Mouse (Mus musculus): ENCODE results near the gene Nadsyn1. TPM values are rescaled to one million over a fixed set of nuclear protein-coding genes. Genes with fewer than 3 reads are reported as not detected.

The Nadsyn1 gene
- polyA plus RNA-seq, 1 experiment from 2014 or later = 8.1 TPM

GRCm38 (mm10) chr7:143834972-143835371 lies 12.3 kb upstream of the Nadsyn1 start:
- Histone ChIP-seq H3K4me1 (ENCODE audit: control insufficient read depth, insufficient read depth, low read length) (peaks cover 5% of the 10 kb centered on the region; the same call in 1 of the 2 replicates), H3K36me3 (ENCODE audit: control insufficient read depth, insufficient read depth, low read length) (peaks cover 9% of the 10 kb centered on the region; the same call in 1 of the 2 replicates), H3K9me3 (replicated peaks; ENCODE audit: control insufficient read depth, low read length) (no peaks in the 10 kb centered on the region), H3K9ac (ENCODE audit: low read depth, low read length) (no peak overlapping the region), H3K27me3 (ENCODE audit: control insufficient read depth, insufficient read depth, low read length) (no peaks in the 10 kb centered on the region), H3K27ac (ENCODE audit: low read depth, low read length) (no peak overlapping the region), H3K4me3 (ENCODE audit: low read depth, low read length) (no peak overlapping the region), H3K4me2 (no peak overlapping the region)
- 60% methylated on average over 3 of the region's 3 CpGs for WGBS (ENCODE audit: insufficient replicate concordance)
- no peak for ATAC-seq (replicated peaks; ENCODE audit: insufficient number of reproducible peaks, low FRiP score, low TSS enrichment)

GRCm38 (mm10) chr7:143834316-143834715 lies 11.7 kb upstream of the Nadsyn1 start:
- H3K4me1 ChIP-seq (ENCODE audit: control insufficient read depth, insufficient read depth, low read length) = peaks cover 5% of the 10 kb centered on the region; the same call in 1 of the 2 replicates
- H3K9me3 ChIP-seq (replicated peaks; ENCODE audit: control insufficient read depth, low read length) = no peaks in the 10 kb centered on the region
- ATAC-seq (replicated peaks; ENCODE audit: insufficient number of reproducible peaks, low FRiP score, low TSS enrichment) = no peak
- no peaks in the 10 kb centered on the region for H3K27me3 ChIP-seq (ENCODE audit: control insufficient read depth, insufficient read depth, low read length)
- H3K27ac ChIP-seq (ENCODE audit: low read depth, low read length) = no peak overlapping the region
- peaks cover 9% of the 10 kb centered on the region; the same call in 1 of the 2 replicates for H3K36me3 ChIP-seq (ENCODE audit: control insufficient read depth, insufficient read depth, low read length)
- no peak overlapping the region for H3K9ac ChIP-seq (ENCODE audit: low read depth, low read length)
- H3K4me2 ChIP-seq = no peak overlapping the region
- H3K4me3 ChIP-seq (ENCODE audit: low read depth, low read length) = no peak overlapping the region
- WGBS (ENCODE audit: insufficient replicate concordance) = 86% methylated on average over 2 of the region's 2 CpGs

DNA sequence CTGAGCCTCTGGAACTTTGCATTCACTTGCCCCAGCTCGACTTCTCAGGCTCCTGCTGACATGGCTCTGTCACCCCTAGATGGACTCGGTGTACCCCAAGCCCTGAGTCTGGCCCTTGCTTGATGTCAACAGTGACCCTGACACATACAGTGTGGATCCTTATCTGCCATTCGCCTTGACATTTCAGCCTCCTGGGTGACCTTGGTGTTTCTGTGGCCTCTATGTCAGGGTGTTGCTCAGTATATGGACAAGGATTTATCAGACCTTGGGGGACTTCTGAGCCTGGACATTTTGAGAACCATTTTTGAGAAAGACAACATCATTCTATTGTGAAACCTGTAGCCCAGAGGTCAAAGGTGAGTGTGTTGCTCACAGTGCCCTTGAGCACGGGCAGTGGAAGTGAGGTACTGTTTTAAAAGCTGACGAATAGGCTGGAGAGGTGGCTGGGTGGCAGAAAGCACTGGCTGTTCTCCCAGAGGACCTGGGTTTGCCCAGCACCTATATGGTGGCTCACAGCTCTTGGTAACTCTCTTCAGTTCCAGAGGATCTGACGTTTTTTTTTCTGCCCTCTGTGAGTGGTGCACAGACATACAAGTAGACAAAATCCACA lies 11.0 kb upstream of the Nadsyn1 start:
- Histone ChIP-seq H3K27ac (ENCODE audit: low read depth, low read length) (no peak overlapping the region), H3K9ac (ENCODE audit: low read depth, low read length) (no peak overlapping the region), H3K4me1 (ENCODE audit: control insufficient read depth, insufficient read depth, low read length) (peaks cover 5% of the 10 kb centered on the region; the same call in 1 of the 2 replicates), H3K36me3 (ENCODE audit: control insufficient read depth, insufficient read depth, low read length) (peaks cover 9% of the 10 kb centered on the region; the same call in 1 of the 2 replicates), H3K4me2 (no peak overlapping the region), H3K27me3 (ENCODE audit: control insufficient read depth, insufficient read depth, low read length) (no peaks in the 10 kb centered on the region), H3K4me3 (ENCODE audit: low read depth, low read length) (no peak overlapping the region), H3K9me3 (replicated peaks; ENCODE audit: control insufficient read depth, low read length) (no peaks in the 10 kb centered on the region)
- WGBS (ENCODE audit: insufficient replicate concordance) = 71% methylated on average over 6 of the region's 6 CpGs
- ATAC-seq (replicated peaks; ENCODE audit: insufficient number of reproducible peaks, low FRiP score, low TSS enrichment) = no peak

DNA sequence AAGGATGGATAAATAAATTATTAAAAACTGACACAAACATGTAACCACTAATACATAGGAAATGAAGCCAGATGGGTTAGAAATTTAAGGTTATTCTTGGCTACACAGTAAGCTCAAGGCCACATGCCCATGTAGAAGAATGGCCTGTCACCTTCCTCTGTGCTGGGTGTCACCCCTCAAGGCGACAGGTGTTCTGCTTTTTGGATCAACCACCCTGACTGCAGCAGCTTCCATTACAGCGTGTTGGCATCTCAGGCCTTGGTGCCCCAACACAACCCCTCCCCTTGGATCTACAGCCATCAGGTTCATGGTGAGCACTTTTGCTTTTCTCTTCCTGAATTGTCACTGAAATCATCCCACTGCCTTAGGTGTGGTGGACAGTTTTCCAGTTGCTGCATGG lies 10.0 kb upstream of the Nadsyn1 start:
- no peak overlapping the region for H3K4me3 ChIP-seq (ENCODE audit: low read depth, low read length)
- H3K9me3 ChIP-seq (replicated peaks; ENCODE audit: control insufficient read depth, low read length) = no peaks in the 10 kb centered on the region
- peaks cover 5% of the 10 kb centered on the region; the same call in 1 of the 2 replicates for H3K4me1 ChIP-seq (ENCODE audit: control insufficient read depth, insufficient read depth, low read length)
- H3K27me3 ChIP-seq (ENCODE audit: control insufficient read depth, insufficient read depth, low read length) = no peaks in the 10 kb centered on the region
- no peak overlapping the region for H3K9ac ChIP-seq (ENCODE audit: low read depth, low read length)
- no peak overlapping the region for H3K4me2 ChIP-seq
- ATAC-seq (replicated peaks; ENCODE audit: insufficient number of reproducible peaks, low FRiP score, low TSS enrichment) = no peak
- peaks cover 6% of the 10 kb centered on the region; the same call in 1 of the 2 replicates for H3K36me3 ChIP-seq (ENCODE audit: control insufficient read depth, insufficient read depth, low read length)
- H3K27ac ChIP-seq (ENCODE audit: low read depth, low read length) = no peak overlapping the region
- WGBS (ENCODE audit: insufficient replicate concordance) = 90% methylated on average over 2 of the region's 2 CpGs

DNA sequence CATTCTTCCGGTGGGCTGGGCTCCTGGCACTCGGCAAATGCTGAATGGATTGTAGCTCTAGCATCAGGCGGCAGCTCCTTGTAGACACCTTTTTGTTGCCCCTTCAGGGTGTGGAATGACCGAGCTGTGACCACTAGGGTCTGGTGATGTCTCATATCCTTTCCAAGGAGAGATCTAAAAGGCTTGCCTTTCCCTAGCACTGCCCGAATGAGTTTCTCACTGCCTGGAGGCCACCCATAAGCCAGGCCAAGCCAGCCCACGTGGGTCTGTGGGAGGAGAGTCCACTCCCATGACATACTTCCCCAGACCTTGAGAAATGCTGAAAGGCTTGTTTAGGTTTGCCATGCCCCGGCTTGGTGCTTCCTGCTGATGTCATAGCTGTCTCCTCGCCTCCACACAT lies 9.5 kb upstream of the Nadsyn1 start:
- Histone ChIP-seq H3K4me2 (no peak overlapping the region), H3K27me3 (ENCODE audit: control insufficient read depth, insufficient read depth, low read length) (no peaks in the 10 kb centered on the region), H3K27ac (ENCODE audit: low read depth, low read length) (no peak overlapping the region), H3K4me1 (ENCODE audit: control insufficient read depth, insufficient read depth, low read length) (peaks cover 5% of the 10 kb centered on the region; the same call in 1 of the 2 replicates), H3K4me3 (ENCODE audit: low read depth, low read length) (no peak overlapping the region), H3K9me3 (replicated peaks; ENCODE audit: control insufficient read depth, low read length) (no peaks in the 10 kb centered on the region), H3K36me3 (ENCODE audit: control insufficient read depth, insufficient read depth, low read length) (peaks cover 3% of the 10 kb centered on the region; the same call in 1 of the 2 replicates), H3K9ac (ENCODE audit: low read depth, low read length) (no peak overlapping the region)
- no peak for ATAC-seq (replicated peaks; ENCODE audit: insufficient number of reproducible peaks, low FRiP score, low TSS enrichment)
- WGBS (ENCODE audit: insufficient replicate concordance) = 83% methylated on average over 8 of the region's 8 CpGs

DNA sequence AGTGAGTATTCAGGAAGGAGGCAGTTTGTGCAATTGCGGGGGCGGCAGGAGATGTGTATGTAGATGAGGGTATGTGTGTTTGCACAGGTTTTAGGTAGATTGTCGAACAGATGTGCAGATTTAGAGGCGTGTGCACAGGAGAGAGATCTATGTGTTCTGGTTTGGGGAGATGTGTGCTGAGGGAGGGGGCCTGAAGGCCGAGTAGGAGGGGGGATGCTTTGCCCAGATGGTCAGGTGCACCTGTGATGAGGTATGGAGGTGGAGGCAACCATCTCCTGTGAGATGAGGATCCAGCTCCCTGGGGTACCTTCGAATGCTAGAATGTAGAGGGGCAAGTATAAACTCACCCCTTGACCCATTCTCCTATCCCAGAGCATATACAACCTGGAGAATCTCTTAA lies 7.8 kb upstream of the Nadsyn1 start:
- 12% methylated on average over 6 of the region's 6 CpGs for WGBS (ENCODE audit: insufficient replicate concordance)

DNA sequence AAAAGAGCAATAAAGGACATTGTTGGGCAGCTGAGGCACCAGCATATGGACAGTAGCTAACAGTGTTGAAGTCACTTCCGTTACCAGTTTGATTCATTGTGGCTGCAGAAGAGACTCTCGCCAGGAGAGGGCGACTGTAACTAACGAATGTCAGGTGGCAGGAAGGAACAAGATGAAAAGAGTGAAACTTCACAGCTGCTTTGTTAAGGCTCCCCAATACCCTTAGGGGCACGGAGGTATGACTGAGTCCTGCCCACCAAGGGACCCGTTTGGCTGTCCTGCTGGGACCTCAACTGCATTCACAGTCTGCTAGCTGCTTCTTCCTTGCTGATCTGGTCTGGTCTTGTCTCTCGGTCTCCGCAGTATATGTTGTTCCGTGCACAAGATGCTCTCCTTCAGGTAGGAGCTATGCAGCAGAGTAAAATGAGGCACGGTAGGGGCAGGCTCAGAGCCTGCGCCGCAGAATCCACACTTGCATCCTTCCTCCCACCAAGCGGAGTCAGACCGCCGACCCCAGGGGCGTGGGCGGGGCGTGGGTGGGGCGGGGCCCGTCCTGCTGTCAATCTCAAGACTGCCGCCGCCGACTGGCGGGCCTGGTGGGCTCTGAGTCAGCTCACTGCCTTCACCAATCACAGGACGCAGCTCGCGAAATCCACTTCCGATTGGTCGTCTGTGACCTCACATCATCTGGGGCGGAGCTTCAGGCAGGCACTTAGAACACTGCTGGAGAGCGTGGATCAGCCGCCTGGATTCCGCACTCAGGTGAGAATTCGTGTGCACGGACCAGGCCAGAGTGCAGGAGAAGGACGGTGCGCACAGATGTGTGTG lies 7.1 kb upstream of the Nadsyn1 start:
- peak; percentile 99 for ATAC-seq (replicated peaks; ENCODE audit: insufficient number of reproducible peaks, low FRiP score, low TSS enrichment)

More for the DNA sequence above, 7.8 kb upstream of the Nadsyn1 start:
- Histone ChIP-seq H3K27me3 (ENCODE audit: control insufficient read depth, insufficient read depth, low read length) (no peaks in the 10 kb centered on the region), H3K9me3 (replicated peaks; ENCODE audit: control insufficient read depth, low read length) (no peaks in the 10 kb centered on the region), H3K4me1 (ENCODE audit: control insufficient read depth, insufficient read depth, low read length) (peaks cover 5% of the 10 kb centered on the region; the same call in 1 of the 2 replicates), H3K9ac (ENCODE audit: low read depth, low read length) (peak overlapping the region; percentile 76), H3K4me3 (ENCODE audit: low read depth, low read length) (peak overlapping the region; percentile 63), H3K4me2 (peak overlapping the region; percentile 87), H3K27ac (ENCODE audit: low read depth, low read length) (0 out of 2 replicates have a peak overlapping the region, but pooled peaks have one; percentile 35), H3K36me3 (ENCODE audit: control insufficient read depth, insufficient read depth, low read length) (no peaks in the 10 kb centered on the region)
- no peak for ATAC-seq (replicated peaks; ENCODE audit: insufficient number of reproducible peaks, low FRiP score, low TSS enrichment)

GRCm38 (mm10) chr7:143826985-143827384 lies 4.3 kb upstream of the Nadsyn1 start:
- Histone ChIP-seq H3K27ac (ENCODE audit: low read depth, low read length) (no peak overlapping the region), H3K36me3 (ENCODE audit: control insufficient read depth, insufficient read depth, low read length) (no peaks in the 10 kb centered on the region), H3K4me2 (no peak overlapping the region), H3K9ac (ENCODE audit: low read depth, low read length) (no peak overlapping the region), H3K4me3 (ENCODE audit: low read depth, low read length) (no peak overlapping the region), H3K9me3 (replicated peaks; ENCODE audit: control insufficient read depth, low read length) (no peaks in the 10 kb centered on the region), H3K27me3 (ENCODE audit: control insufficient read depth, insufficient read depth, low read length) (no peaks in the 10 kb centered on the region), H3K4me1 (ENCODE audit: control insufficient read depth, insufficient read depth, low read length) (peaks cover 7% of the 10 kb centered on the region)
- WGBS (ENCODE audit: insufficient replicate concordance) = 85% methylated on average over 2 of the region's 2 CpGs
- no peak for ATAC-seq (replicated peaks; ENCODE audit: insufficient number of reproducible peaks, low FRiP score, low TSS enrichment)

More for the DNA sequence above, 7.1 kb upstream of the Nadsyn1 start:
- Histone ChIP-seq H3K4me2 (peak overlapping the region; percentile 87), H3K4me1 (ENCODE audit: control insufficient read depth, insufficient read depth, low read length) (peaks cover 5% of the 10 kb centered on the region; the same call in 1 of the 2 replicates), H3K9me3 (replicated peaks; ENCODE audit: control insufficient read depth, low read length) (no peaks in the 10 kb centered on the region), H3K27ac (ENCODE audit: low read depth, low read length) (peak overlapping the region; percentile 86), H3K36me3 (ENCODE audit: control insufficient read depth, insufficient read depth, low read length) (no peaks in the 10 kb centered on the region), H3K27me3 (ENCODE audit: control insufficient read depth, insufficient read depth, low read length) (no peaks in the 10 kb centered on the region), H3K4me3 (ENCODE audit: low read depth, low read length) (peak overlapping the region; percentile 63), H3K9ac (ENCODE audit: low read depth, low read length) (peak overlapping the region; percentile 82)
- 1% methylated on average over 37 of the region's 37 CpGs for WGBS (ENCODE audit: insufficient replicate concordance)

Data from heart, embryonic 11.5 days (tissue).